Mouse (Mus musculus) C2C12 (cell line): ENCODE measurements around the gene 2610301B20Rik. TPM values are rescaled to one million over a fixed set of nuclear protein-coding genes. Genes with fewer than 3 reads are reported as not detected.

Experiments
- H3K27me3 ChIP-seq: one replicate; pipeline ENCODE4 v1.6.1; 2011; ENCODE audit not compliant: control insufficient read depth, insufficient read depth, insufficient read length
- H3K36me3 ChIP-seq: one replicate; pipeline ENCODE4 v1.6.1; 2011; ENCODE audit not compliant: control insufficient read depth, insufficient read depth
- H3K4me3 ChIP-seq: one replicate; pipeline ENCODE4 v1.5.1; 2011; ENCODE audit warnings: mild to moderate bottlenecking, control low read depth; ENCODE audit not compliant: poor library complexity, insufficient read depth, severe bottlenecking
- H3K79me2 ChIP-seq: one replicate; pipeline ENCODE4 v1.6.1; 2011; ENCODE audit not compliant: control insufficient read depth, insufficient read depth
- H3K79me3 ChIP-seq: one replicate; pipeline ENCODE4 v1.6.1; 2011; ENCODE audit warnings: low read depth, control low read depth
- H3ac ChIP-seq: one replicate; pipeline ENCODE3; 2011; ENCODE audit warnings: low read depth; ENCODE audit not compliant: control insufficient read depth, insufficient read length
- CEBPB ChIP-seq: IDR thresholded peaks from one replicate; pipeline ENCODE4 v1.6.1; 2011; ENCODE audit warnings: low read depth, mild to moderate bottlenecking, control low read depth, moderate library complexity
- CTCF ChIP-seq: IDR thresholded peaks from one replicate; pipeline ENCODE4 v1.5.1; 2011; ENCODE audit not compliant: control insufficient read depth, insufficient read depth, insufficient read length
- FOSL1 ChIP-seq: IDR thresholded peaks from one replicate; pipeline ENCODE4 v1.8.0; 2011; ENCODE audit warnings: mild to moderate bottlenecking, low read length; ENCODE audit not compliant: poor library complexity, insufficient read depth, severe bottlenecking
- MAX ChIP-seq: IDR thresholded peaks from one replicate; pipeline ENCODE4 v1.6.1; 2011; ENCODE audit warnings: mild to moderate bottlenecking, control low read depth
- MYOD1 ChIP-seq: IDR thresholded peaks from one replicate; pipeline ENCODE4 v1.6.1; 2011; ENCODE audit warnings: low read depth; ENCODE audit not compliant: control insufficient read depth, insufficient read length
- MYOG ChIP-seq: IDR thresholded peaks from one replicate; pipeline ENCODE4 v1.6.1; 2011; ENCODE audit not compliant: control insufficient read depth, insufficient read length; ENCODE audit errors: extremely low read depth
- USF1 ChIP-seq: IDR thresholded peaks from one replicate; pipeline ENCODE4 v1.6.1; 2011; ENCODE audit warnings: low read depth, mild to moderate bottlenecking, control low read depth, moderate library complexity
- polyA plus RNA-seq: library from polyadenylated mRNA; unstranded; fragments of >200 nt; fragmentation: generic; extraction: Trizol; gene quantifications from one replicate; pipeline ENCODE4 v1.2.1, GENCODE M21; 2012; ENCODE audit warnings: missing spikeins

The 2610301B20Rik gene
- polyA plus RNA-seq, 1 experiment, result 4.8 TPM

- Histone ChIP-seq H3K79me2 (no peaks in the 10 kb centered on the region), H3K36me3 (no peaks in the 10 kb centered on the region), H3K79me3 (no peaks in the 10 kb centered on the region), H3K4me3 (no peak overlapping the region), H3K27me3 (no peaks in the 10 kb centered on the region), H3ac (no peak overlapping the region)
- TF ChIP-seq MYOD1 (no peak), USF1 (no peak), CTCF (peak; percentile 37)
Observed at GRCm38 (mm10) chr4:10912611-10913301, 38.5 kb downstream of the 2610301B20Rik start.

GRCm38 (mm10) chr4:10913409-10913808, 39.1 kb downstream of the 2610301B20Rik start:
- Histone ChIP-seq H3K36me3 (no peaks in the 10 kb centered on the region), H3ac (no peak overlapping the region), H3K79me2 (no peaks in the 10 kb centered on the region), H3K4me3 (no peak overlapping the region), H3K79me3 (no peaks in the 10 kb centered on the region), H3K27me3 (no peaks in the 10 kb centered on the region)
- TF ChIP-seq FOSL1, result no peak
- TF ChIP-seq MAX, result no peak
- no peak for TF ChIP-seq CEBPB
- TF ChIP-seq CTCF, result no peak
- no peak for TF ChIP-seq MYOG
- TF ChIP-seq MYOD1, result no peak
- no peak for TF ChIP-seq USF1

- H3K79me2 ChIP-seq, result no peaks in the 10 kb centered on the region
- no peaks in the 10 kb centered on the region for H3K27me3 ChIP-seq
- no peak overlapping the region for H3ac ChIP-seq
- TF ChIP-seq MYOD1, result peak; percentile 21
- no peak for TF ChIP-seq USF1
- H3K4me3 ChIP-seq, result no peak overlapping the region
- H3K79me3 ChIP-seq, result no peaks in the 10 kb centered on the region
- H3K36me3 ChIP-seq, result no peaks in the 10 kb centered on the region
Observed at GRCm38 (mm10) chr4:10914766-10915165, 40.5 kb downstream of the 2610301B20Rik start.

- no peaks in the 10 kb centered on the region for H3K79me2 ChIP-seq
- H3K4me3 ChIP-seq, result no peak overlapping the region
- H3ac ChIP-seq, result no peak overlapping the region
- TF ChIP-seq MYOG (no peak), USF1 (no peak), CTCF (no peak), CEBPB (no peak), MAX (no peak), MYOD1 (no peak), FOSL1 (no peak)
- no peaks in the 10 kb centered on the region for H3K36me3 ChIP-seq
- H3K27me3 ChIP-seq, result no peaks in the 10 kb centered on the region
- no peaks in the 10 kb centered on the region for H3K79me3 ChIP-seq
Observed at GRCm38 (mm10) chr4:10915271-10915670, 41.0 kb downstream of the 2610301B20Rik start.

GRCm38 (mm10) chr4:10918402-10918801, 44.1 kb downstream of the 2610301B20Rik start:
- Histone ChIP-seq H3K79me3 (no peaks in the 10 kb centered on the region), H3K27me3 (no peaks in the 10 kb centered on the region), H3K36me3 (no peaks in the 10 kb centered on the region), H3ac (no peak overlapping the region), H3K79me2 (no peaks in the 10 kb centered on the region), H3K4me3 (no peak overlapping the region)
- TF ChIP-seq MYOD1, result no peak
- no peak for TF ChIP-seq USF1
- TF ChIP-seq MYOG, result no peak
- TF ChIP-seq CTCF, result no peak
- no peak for TF ChIP-seq CEBPB
- TF ChIP-seq MAX, result no peak
- no peak for TF ChIP-seq FOSL1

GRCm38 (mm10) chr4:10919097-10919496, 44.8 kb downstream of the 2610301B20Rik start:
- Histone ChIP-seq H3K79me3 (no peaks in the 10 kb centered on the region), H3K36me3 (no peaks in the 10 kb centered on the region), H3ac (no peak overlapping the region), H3K27me3 (no peaks in the 10 kb centered on the region), H3K4me3 (no peak overlapping the region), H3K79me2 (no peaks in the 10 kb centered on the region)
- no peak for TF ChIP-seq FOSL1
- TF ChIP-seq CEBPB, result no peak
- TF ChIP-seq MAX, result no peak
- no peak for TF ChIP-seq USF1
- TF ChIP-seq MYOG, result no peak
- no peak for TF ChIP-seq MYOD1
- TF ChIP-seq CTCF, result no peak
